ENCODE assay signal across 11 mouse cellular contexts in genomic region chr11:73326485-73326886, GRCm38 (mm10). TPM values are rescaled to one million over a fixed set of nuclear protein-coding genes. Genes with fewer than 3 reads are reported as not detected.
A peak's percentile ranks its signal among the peaks of the same experiment; 100 is the strongest.
DNase-seq lines count a peak whose midpoint lies in the region; ATAC-seq lines count a peak whose summit lies in the region.
"Had no signal": no experiment of that assay in that cellular context is flagged by ENCODE, and none has a peak within 500 bp of the region (broad histone marks: within the 10 kb centered on the region; RNA-seq: fewer than 3 reads in every experiment).

No protein-coding gene starts in this region.

- H3K4me3 ChIP-seq in heart, embryonic 10.5 days = no peak overlapping the region
- no peak overlapping the region for H3K4me3 ChIP-seq in macrophage (ENCODE audit: inconsistent target)
- H3K4me3 ChIP-seq: embryonic facial prominence, embryonic 12.5 days had no signal

- peak; percentile 94 for DNase-seq in heart, adult 11 months
- DNase-seq in heart, embryonic 10.5 days (ENCODE audit: low spot score) = no peak
- DNase-seq in adrenal gland, postnatal 14 days = peak; percentile 18
- DNase-seq in kidney, postnatal 14 days = peak; percentile 80
- no peak for DNase-seq in B cell, adult 2 months
- DNase-seq in testis, postnatal 14 days (ENCODE audit: low spot score) = no peak

- H3K79me2 ChIP-seq in macrophage (ENCODE audit: inconsistent target) = no peaks in the 10 kb centered on the region

- H3K36me3 ChIP-seq in heart, embryonic 10.5 days = no peaks in the 10 kb centered on the region
- H3K36me3 ChIP-seq in macrophage (ENCODE audit: inconsistent target) = no peaks in the 10 kb centered on the region
- H3K36me3 ChIP-seq: embryonic facial prominence, embryonic 12.5 days had no signal

- no peak for ATAC-seq in CD4-positive, CD25-positive, alpha-beta regulatory T cell, adult 4 months

- no peaks in the 10 kb centered on the region for H3K27me3 ChIP-seq in heart, embryonic 10.5 days (ENCODE audit: insufficient read depth, poor library complexity, severe bottlenecking)
- H3K27me3 ChIP-seq: embryonic facial prominence, embryonic 12.5 days had no signal

- H3K4me1 ChIP-seq in heart, embryonic 10.5 days = no peaks in the 10 kb centered on the region
- H3K4me1 ChIP-seq: embryonic facial prominence, embryonic 12.5 days had no signal

- no peak overlapping the region for H3K27ac ChIP-seq in heart, embryonic 10.5 days
- H3K27ac ChIP-seq in macrophage = 0 out of 2 replicates have a peak overlapping the region, but pooled peaks have one; percentile 4
- H3K27ac ChIP-seq: embryonic facial prominence, embryonic 12.5 days had no signal

- H3K9me3 ChIP-seq in heart, embryonic 10.5 days = no peaks in the 10 kb centered on the region
- H3K9me3 ChIP-seq: embryonic facial prominence, embryonic 12.5 days had no signal

- 65% methylated on average over 12 of the region's 12 CpGs for WGBS in heart, embryonic 10.5 days
- 18% methylated on average over 12 of the region's 12 CpGs for WGBS in macrophage (ENCODE audit: missing documents)

RNA-seq across cellular contexts. Expression of gene Aspa, which starts 2.9 kb away (rescaled TPM):
- not detected in 2 replicates for polyA plus RNA-seq in heart, embryonic 10.5 days (2016; fragmentation: Nextera tagmentation; extraction: Ambion mirVana)
- total RNA-seq in adrenal gland, postnatal 14 days (2021) = 27.6 and 38.0 TPM in 2 replicates
- total RNA-seq in macrophage (2018; cell fraction: chromatin; rRNA removed) = 10 to 100 TPM in 1 of 26 experiments, 1 to 10 TPM in 9, under 1 TPM in 9, not detected in 7; 0.20 to 11.2 (median 2.1) TPM
- 1 to 10 TPM in 12 of 26 experiments, under 1 TPM in 10, not detected in 4; 0.07 to 2.6 (median 1.1) TPM for total RNA-seq in macrophage (2018; cell fraction: cytosol; rRNA removed)
- 1 to 10 TPM in 12 of 26 experiments, under 1 TPM in 7, not detected in 7; 0.20 to 9.0 (median 2.2) TPM for total RNA-seq in macrophage (2018; cell fraction: nucleus; rRNA removed)
- 0.83 to 3.9 TPM (median 1.8 TPM) in 3 replicates for polyA plus RNA-seq in macrophage (2018)
- under 1 TPM in 1 of 2 experiments, not detected in 1; 0.08 TPM for polyA plus RNA-seq in CD4-positive, CD25-positive, alpha-beta regulatory T cell, adult 4 months (2017; shearing (Covaris generic))

RNA-seq across cellular contexts. Expression of gene Gm49340, which starts 3.1 kb away (rescaled TPM):
- polyA plus RNA-seq in heart, embryonic 10.5 days (2016; fragmentation: Nextera tagmentation; extraction: Ambion mirVana) = not detected in 2 replicates
- not detected in 2 replicates for total RNA-seq in adrenal gland, postnatal 14 days (2021)
- not detected for total RNA-seq in macrophage (2018; cell fraction: chromatin; rRNA removed)
- not detected for total RNA-seq in macrophage (2018; cell fraction: cytosol; rRNA removed)
- not detected for total RNA-seq in macrophage (2018; cell fraction: nucleus; rRNA removed)
- polyA plus RNA-seq in macrophage (2018) = not detected in 3 replicates
- polyA plus RNA-seq in CD4-positive, CD25-positive, alpha-beta regulatory T cell, adult 4 months (2017; shearing (Covaris generic)) = not detected
- total RNA-seq: layer of hippocampus, postnatal 25 days had no signal
- polyA plus RNA-seq: embryonic facial prominence, embryonic 12.5 days; spleen, adult 2 months had no signal

RNA-seq across cellular contexts. Expression of gene Spata22, which starts 3.1 kb away (rescaled TPM):
- polyA plus RNA-seq in heart, embryonic 10.5 days (2016; fragmentation: Nextera tagmentation; extraction: Ambion mirVana) = not detected in 2 replicates
- total RNA-seq in adrenal gland, postnatal 14 days (2021) = 2.0 and 3.0 TPM in 2 replicates
- total RNA-seq in macrophage (2018; cell fraction: chromatin; rRNA removed) = not detected
- not detected for total RNA-seq in macrophage (2018; cell fraction: cytosol; rRNA removed)
- not detected for total RNA-seq in macrophage (2018; cell fraction: nucleus; rRNA removed)
- not detected in 3 replicates for polyA plus RNA-seq in macrophage (2018)
- polyA plus RNA-seq in CD4-positive, CD25-positive, alpha-beta regulatory T cell, adult 4 months (2017; shearing (Covaris generic)) = not detected
- total RNA-seq: layer of hippocampus, postnatal 25 days had no signal
- polyA plus RNA-seq: embryonic facial prominence, embryonic 12.5 days; spleen, adult 2 months had no signal

RNA-seq across cellular contexts. Expression of gene Olfr20, which starts 24.1 kb away (rescaled TPM):
- polyA plus RNA-seq in heart, embryonic 10.5 days (2016; fragmentation: Nextera tagmentation; extraction: Ambion mirVana) = not detected in 2 replicates
- total RNA-seq in adrenal gland, postnatal 14 days (2021) = not detected in 2 replicates
- not detected for total RNA-seq in macrophage (2018; cell fraction: chromatin; rRNA removed)
- total RNA-seq in macrophage (2018; cell fraction: cytosol; rRNA removed) = not detected
- total RNA-seq in macrophage (2018; cell fraction: nucleus; rRNA removed) = not detected
- not detected in 3 replicates for polyA plus RNA-seq in macrophage (2018)
- not detected for polyA plus RNA-seq in CD4-positive, CD25-positive, alpha-beta regulatory T cell, adult 4 months (2017; shearing (Covaris generic))
- total RNA-seq: layer of hippocampus, postnatal 25 days had no signal
- polyA plus RNA-seq: embryonic facial prominence, embryonic 12.5 days; spleen, adult 2 months had no signal

RNA-seq across cellular contexts. Expression of gene Olfr376, which starts 44.6 kb away (rescaled TPM):
- polyA plus RNA-seq in heart, embryonic 10.5 days (2016; fragmentation: Nextera tagmentation; extraction: Ambion mirVana) = not detected in 2 replicates
- total RNA-seq in adrenal gland, postnatal 14 days (2021) = not detected in 2 replicates
- total RNA-seq in macrophage (2018; cell fraction: chromatin; rRNA removed) = not detected
- total RNA-seq in macrophage (2018; cell fraction: cytosol; rRNA removed) = not detected
- total RNA-seq in macrophage (2018; cell fraction: nucleus; rRNA removed) = not detected
- polyA plus RNA-seq in macrophage (2018) = not detected in 3 replicates
- not detected for polyA plus RNA-seq in CD4-positive, CD25-positive, alpha-beta regulatory T cell, adult 4 months (2017; shearing (Covaris generic))
- total RNA-seq: layer of hippocampus, postnatal 25 days had no signal
- polyA plus RNA-seq: embryonic facial prominence, embryonic 12.5 days; spleen, adult 2 months had no signal

Comparison
In these comparisons a context has a peak if more than half of its experiments do, and no peak if none do; other contexts are left out.
1. DNase-seq: peak in heart, adult 11 months (single experiment), adrenal gland, postnatal 14 days (single experiment) and kidney, postnatal 14 days (single experiment); none in heart, embryonic 10.5 days (single experiment), B cell, adult 2 months (0 of 2) and testis, postnatal 14 days (single experiment).